In genomic region chr5:137501709-137502666, GRCm38 (mm10) we compare ENCODE assay signal across 8 mouse cellular contexts. TPM values are rescaled to one million over a fixed set of nuclear protein-coding genes. Genes with fewer than 3 reads are reported as not detected.
A peak's percentile ranks its signal among the peaks of the same experiment; 100 is the strongest.
DNase-seq lines count a peak whose midpoint lies in the region; ATAC-seq lines count a peak whose summit lies in the region.

Gene Pop7, minus strand, starts transcription at chr5:137502518.

- peak; percentile 96 for ATAC-seq in hindbrain, embryonic 16.5 days

- H3K79me2 ChIP-seq in macrophage (ENCODE audit: inconsistent target): peaks cover 11% of the 10 kb centered on the region; the same call in 1 of the 2 replicates

- no peaks in the 10 kb centered on the region for H3K36me3 ChIP-seq in hindbrain, embryonic 16.5 days (ENCODE audit: control insufficient read depth, insufficient read depth, low read length)
- no peaks in the 10 kb centered on the region for H3K36me3 ChIP-seq in macrophage (ENCODE audit: inconsistent target)

- peak within 1 kb of the TSS; percentile 98 for H3K27ac ChIP-seq in hindbrain, embryonic 16.5 days (ENCODE audit: low read depth, low read length)
- H3K27ac ChIP-seq in macrophage: peak within 1 kb of the TSS; percentile 96

- peak within 1 kb of the TSS; percentile 68 for H3K4me3 ChIP-seq in hindbrain, embryonic 16.5 days (ENCODE audit: low read length)
- H3K4me3 ChIP-seq in macrophage (ENCODE audit: inconsistent target): peak within 1 kb of the TSS; percentile 62

- peaks cover 12% of the 10 kb centered on the region for H3K4me1 ChIP-seq in hindbrain, embryonic 16.5 days (ENCODE audit: control insufficient read depth, insufficient read depth, low read depth, low read length)

- H3K9me3 ChIP-seq in hindbrain, embryonic 16.5 days (ENCODE audit: control insufficient read depth, low read length): no peaks in the 10 kb centered on the region

- DNase-seq in WW6 (ENCODE audit: low read depth, low spot score): peak; percentile 98
- peak; percentile 98 to 99 for DNase-seq in cerebellum, postnatal 4 days (ENCODE audit: low spot score in 2 of 2)
- DNase-seq in gastrocnemius, adult 18-20 months (ENCODE audit: low spot score): peak; percentile 100
- DNase-seq in left cerebral cortex, adult 18-20 months (ENCODE audit: low spot score in 2 of 2): peak; percentile 100
- DNase-seq in right cerebral cortex, adult 18-20 months: peak; percentile 99
- DNase-seq in urinary bladder, postnatal 10 days (ENCODE audit: low spot score): peak; percentile 99

- no peaks in the 10 kb centered on the region for H3K27me3 ChIP-seq in hindbrain, embryonic 16.5 days (replicated peaks; ENCODE audit: control insufficient read depth, insufficient read depth, low read length)

- peak within 1 kb of the TSS; percentile 84 for H3K9ac ChIP-seq in hindbrain, embryonic 16.5 days (ENCODE audit: low read depth, low read length)

- peak within 1 kb of the TSS; percentile 65 for H3K4me2 ChIP-seq in hindbrain, embryonic 16.5 days (ENCODE audit: low read length)

- WGBS in hindbrain, embryonic 16.5 days: 3% methylated on average over 63 of the region's 64 CpGs
- 2% methylated on average over 62 of the region's 64 CpGs for WGBS in macrophage (ENCODE audit: missing documents)

RNA-seq across cellular contexts. Expression of gene Pop7, which starts in this region (rescaled TPM):
- total RNA-seq in gastrocnemius, adult 18-20 months (2021): 10 to 100 TPM in 1 of 2 experiments, 1 to 10 TPM in 1; 8.9 to 10.8 TPM
- polyA plus RNA-seq in hindbrain, embryonic 16.5 days (2015; fragmentation: Nextera tagmentation; extraction: Ambion mirVana): 79.3 and 87.0 TPM in 2 replicates
- 10 to 100 TPM; 31.3 to 33.3 TPM for total RNA-seq in left cerebral cortex, adult 18-20 months (2021)
- 10 to 100 TPM in 1 of 26 experiments, 1 to 10 TPM in 25; 2.6 to 10.1 (median 5.6) TPM for total RNA-seq in macrophage (2018; cell fraction: chromatin; rRNA removed)
- 10 to 100 TPM; 17.5 to 26.2 (median 20.6) TPM for total RNA-seq in macrophage (2018; cell fraction: cytosol; rRNA removed)
- 10 to 100 TPM in 12 of 26 experiments, 1 to 10 TPM in 14; 4.6 to 17.1 (median 9.2) TPM for total RNA-seq in macrophage (2018; cell fraction: nucleus; rRNA removed)
- polyA plus RNA-seq in macrophage (2018): 7.6 to 26.0 TPM (median 19.4 TPM) in 3 replicates

Comparison
In these comparisons a context has a peak if more than half of its experiments do, and no peak if none do; other contexts are left out.
1. Peak in every context shown above with its lines: DNase-seq, ATAC-seq, H3K4me3 ChIP-seq and H3K27ac ChIP-seq.